Mouse (Mus musculus) hindbrain, embryonic 12.5 days (tissue): ENCODE data around the gene Mrps15. TPM values are rescaled to one million over a fixed set of nuclear protein-coding genes. Genes with fewer than 3 reads are reported as not detected.

Experiments used
- ATAC-seq: fragments of 200-750 bp; cut with Nextera tagmentation; 2 replicates; pipeline ENCODE4 v1.8.0; 2017; ENCODE audit warnings: moderate TSS enrichment; ENCODE audit not compliant: low FRiP score
- H3K27ac ChIP-seq: fragments of 300-500 bp; sonication (generic); 2 replicates; pipeline ENCODE4 v1.5.1; 2016; ENCODE audit warnings: mild to moderate bottlenecking
- H3K27me3 ChIP-seq: fragments of 300-500 bp; sonication (generic); 2 replicates; pipeline ENCODE4 v1.6.1; 2016; ENCODE audit warnings: mild to moderate bottlenecking
- H3K36me3 ChIP-seq: fragments of 300-500 bp; sonication (generic); 2 replicates; pipeline ENCODE4 v1.6.1; 2016; ENCODE audit warnings: mild to moderate bottlenecking
- H3K4me1 ChIP-seq: fragments of 300-500 bp; sonication (generic); 2 replicates; pipeline ENCODE4 v1.6.1; 2016
- H3K4me2 ChIP-seq: fragments of 300-500 bp; sonication (generic); replicated peaks from 2 replicates; pipeline ENCODE4 v1.6.1; 2016; ENCODE audit warnings: mild to moderate bottlenecking
- H3K4me3 ChIP-seq: fragments of 300-500 bp; sonication (generic); 2 replicates; pipeline ENCODE4 v1.5.1; 2016; ENCODE audit warnings: mild to moderate bottlenecking
- H3K9ac ChIP-seq: fragments of 300-500 bp; sonication (generic); 2 replicates; pipeline ENCODE4 v1.6.1; 2016; ENCODE audit warnings: mild to moderate bottlenecking, moderate library complexity
- H3K9me3 ChIP-seq: fragments of 300-500 bp; sonication (generic); replicated peaks from 2 replicates; pipeline ENCODE4 v1.6.1; 2016; ENCODE audit warnings: mild to moderate bottlenecking
- WGBS: fragments of 180-500 bp; shearing (Covaris S2); methylation state at CpG from one replicate; pipeline ENCODE4 v1.1.7; 2016; 5-methylcytosine and 5-hydroxymethylcytosine counted together
- polyA plus RNA-seq: library from polyadenylated mRNA; unstranded; fragments of >200 nt; fragmentation: Nextera tagmentation; extraction: Ambion mirVana; gene quantifications from 2 replicates; pipeline ENCODE4 v1.2.1, GENCODE M21; 2016

Gene Mrps15
- polyA plus RNA-seq, 1 experiment from 2014 or later = 133 TPM

GRCm38 (mm10) chr4:126051617-126052016, 4.9 kb downstream of the Mrps15 start:
- Histone ChIP-seq H3K36me3 (peaks cover 62% of the 10 kb centered on the region), H3K4me3 (no peak overlapping the region), H3K9me3 (no peaks in the 10 kb centered on the region), H3K4me1 (peaks cover 11% of the 10 kb centered on the region), H3K27me3 (no peaks in the 10 kb centered on the region), H3K27ac (no peak overlapping the region), H3K9ac (no peak overlapping the region), H3K4me2 (no peak overlapping the region)
- ATAC-seq = no peak
- 87% methylated on average over 7 of the region's 7 CpGs for WGBS

- Histone ChIP-seq H3K9me3 (no peaks in the 10 kb centered on the region), H3K4me1 (peaks cover 20% of the 10 kb centered on the region), H3K36me3 (peaks cover 34% of the 10 kb centered on the region), H3K9ac (peak overlapping the region; percentile 57), H3K4me3 (peak overlapping the region; percentile 59), H3K27ac (no peak overlapping the region), H3K27me3 (no peaks in the 10 kb centered on the region), H3K4me2 (peak overlapping the region; percentile 60)
- ATAC-seq = peak; percentile 20; the same call in 1 of the 2 replicates
- WGBS = 16% methylated on average over 19 of the region's 19 CpGs
Observed at GRCm38 (mm10) chr4:126057207-126058133, 10.7 kb downstream of the Mrps15 start.

GRCm38 (mm10) chr4:126058134-126058996, 11.6 kb downstream of the Mrps15 start, which contains the start of gene Oscp1:
TSS of gene Oscp1 (plus strand) at chr4:126058565.
- ATAC-seq = peak; percentile 98
- H3K4me2 ChIP-seq = peak within 1 kb of the TSS; percentile 60
- peak within 1 kb of the TSS; percentile 59 for H3K4me3 ChIP-seq
- peaks cover 20% of the 10 kb centered on the region for H3K4me1 ChIP-seq
- no peak within 1 kb of the TSS for H3K27ac ChIP-seq
- no peaks in the 10 kb centered on the region for H3K9me3 ChIP-seq
- no peaks in the 10 kb centered on the region for H3K27me3 ChIP-seq
- peaks cover 31% of the 10 kb centered on the region for H3K36me3 ChIP-seq
- under 1% methylated on average over 57 of the region's 57 CpGs for WGBS
- H3K9ac ChIP-seq = peak within 1 kb of the TSS; percentile 79

GRCm38 (mm10) chr4:126058997-126059362, 12.3 kb downstream of the Mrps15 start:
- peak overlapping the region; percentile 60 for H3K4me2 ChIP-seq
- H3K4me3 ChIP-seq = peak overlapping the region; percentile 59
- H3K36me3 ChIP-seq = peaks cover 25% of the 10 kb centered on the region
- no peak overlapping the region for H3K27ac ChIP-seq
- 45% methylated on average over 9 of the region's 9 CpGs for WGBS
- no peaks in the 10 kb centered on the region for H3K9me3 ChIP-seq
- no peak for ATAC-seq
- peak overlapping the region; percentile 79 for H3K9ac ChIP-seq
- H3K4me1 ChIP-seq = peaks cover 20% of the 10 kb centered on the region
- H3K27me3 ChIP-seq = no peaks in the 10 kb centered on the region

- 41% methylated on average over 1 of the region's 1 CpGs for WGBS
- Histone ChIP-seq H3K36me3 (no peaks in the 10 kb centered on the region), H3K27me3 (no peaks in the 10 kb centered on the region), H3K4me1 (peaks cover 12% of the 10 kb centered on the region), H3K27ac (no peak overlapping the region), H3K4me2 (no peak overlapping the region), H3K9me3 (no peaks in the 10 kb centered on the region), H3K4me3 (no peak overlapping the region), H3K9ac (no peak overlapping the region)
- ATAC-seq = no peak
Observed at GRCm38 (mm10) chr4:126062856-126063255, 16.1 kb downstream of the Mrps15 start.

GRCm38 (mm10) chr4:126065241-126065640, 18.5 kb downstream of the Mrps15 start:
- 93% methylated on average over 7 of the region's 7 CpGs for WGBS
- 0 out of 2 replicates have a peak, but pooled peaks cover 3% of the 10 kb centered on the region for H3K36me3 ChIP-seq
- H3K4me2 ChIP-seq = no peak overlapping the region
- H3K27me3 ChIP-seq = no peaks in the 10 kb centered on the region
- H3K4me1 ChIP-seq = 0 out of 2 replicates have a peak, but pooled peaks cover 1% of the 10 kb centered on the region
- no peak for ATAC-seq
- H3K9me3 ChIP-seq = no peaks in the 10 kb centered on the region
- H3K9ac ChIP-seq = no peak overlapping the region
- no peak overlapping the region for H3K4me3 ChIP-seq
- no peak overlapping the region for H3K27ac ChIP-seq

- ATAC-seq = no peak
- Histone ChIP-seq H3K4me3 (no peak overlapping the region), H3K9me3 (no peaks in the 10 kb centered on the region), H3K9ac (no peak overlapping the region), H3K27me3 (no peaks in the 10 kb centered on the region), H3K4me2 (no peak overlapping the region), H3K27ac (no peak overlapping the region), H3K36me3 (peaks cover 3% of the 10 kb centered on the region; the same call in 1 of the 2 replicates), H3K4me1 (no peaks in the 10 kb centered on the region)
- 83% methylated on average over 15 of the region's 15 CpGs for WGBS
Observed at GRCm38 (mm10) chr4:126067401-126068077, 20.8 kb downstream of the Mrps15 start.

GRCm38 (mm10) chr4:126068842-126069241, 22.1 kb downstream of the Mrps15 start:
- Histone ChIP-seq H3K9me3 (no peaks in the 10 kb centered on the region), H3K4me2 (no peak overlapping the region), H3K9ac (no peak overlapping the region), H3K4me1 (no peaks in the 10 kb centered on the region), H3K27ac (no peak overlapping the region), H3K4me3 (no peak overlapping the region), H3K27me3 (no peaks in the 10 kb centered on the region), H3K36me3 (peaks cover 4% of the 10 kb centered on the region; the same call in 1 of the 2 replicates)
- ATAC-seq = no peak
- 86% methylated on average over 6 of the region's 6 CpGs for WGBS

GRCm38 (mm10) chr4:126077833-126078232, 31.1 kb downstream of the Mrps15 start:
- peaks cover 30% of the 10 kb centered on the region for H3K36me3 ChIP-seq
- no peak overlapping the region for H3K9ac ChIP-seq
- 87% methylated on average over 6 of the region's 6 CpGs for WGBS
- H3K4me3 ChIP-seq = no peak overlapping the region
- H3K27ac ChIP-seq = no peak overlapping the region
- no peak overlapping the region for H3K4me2 ChIP-seq
- no peaks in the 10 kb centered on the region for H3K4me1 ChIP-seq
- no peaks in the 10 kb centered on the region for H3K9me3 ChIP-seq
- ATAC-seq = no peak
- H3K27me3 ChIP-seq = no peaks in the 10 kb centered on the region

- Histone ChIP-seq H3K4me2 (no peak overlapping the region), H3K4me3 (no peak overlapping the region), H3K27me3 (no peaks in the 10 kb centered on the region), H3K4me1 (no peaks in the 10 kb centered on the region), H3K9me3 (no peaks in the 10 kb centered on the region), H3K9ac (no peak overlapping the region), H3K27ac (no peak overlapping the region), H3K36me3 (peaks cover 37% of the 10 kb centered on the region)
- 86% methylated on average over 4 of the region's 4 CpGs for WGBS
- no peak for ATAC-seq
Observed at GRCm38 (mm10) chr4:126079266-126079665, 32.5 kb downstream of the Mrps15 start.

GRCm38 (mm10) chr4:126081601-126082000, 34.9 kb downstream of the Mrps15 start:
- H3K36me3 ChIP-seq = peaks cover 31% of the 10 kb centered on the region
- no peak overlapping the region for H3K4me3 ChIP-seq
- no peak overlapping the region for H3K4me2 ChIP-seq
- no peak overlapping the region for H3K9ac ChIP-seq
- no peak for ATAC-seq
- no peak overlapping the region for H3K27ac ChIP-seq
- no peaks in the 10 kb centered on the region for H3K27me3 ChIP-seq
- 89% methylated on average over 1 of the region's 1 CpGs for WGBS
- H3K9me3 ChIP-seq = no peaks in the 10 kb centered on the region
- H3K4me1 ChIP-seq = no peaks in the 10 kb centered on the region

GRCm38 (mm10) chr4:126083021-126083420, 36.3 kb downstream of the Mrps15 start:
- H3K9ac ChIP-seq = no peak overlapping the region
- H3K27ac ChIP-seq = no peak overlapping the region
- H3K36me3 ChIP-seq = peaks cover 23% of the 10 kb centered on the region
- 91% methylated on average over 9 of the region's 9 CpGs for WGBS
- H3K4me2 ChIP-seq = no peak overlapping the region
- H3K4me1 ChIP-seq = no peaks in the 10 kb centered on the region
- H3K27me3 ChIP-seq = no peaks in the 10 kb centered on the region
- H3K4me3 ChIP-seq = no peak overlapping the region
- no peak for ATAC-seq
- no peaks in the 10 kb centered on the region for H3K9me3 ChIP-seq
